Mouse (Mus musculus): ENCODE results near the gene AL732309.1. TPM values are rescaled to one million over a fixed set of nuclear protein-coding genes. Genes with fewer than 3 reads are reported as not detected.

The AL732309.1 gene
- polyA plus RNA-seq, 1 experiment from 2014 or later, result 9.4 TPM

GRCm38 (mm10) chr2:25236614-25237013, 10.0 kb downstream of the AL732309.1 start, which contains the start of gene Rnf224:
Gene Rnf224 (minus strand): TSS chr2:25236787.
- no peaks in the 10 kb centered on the region for H3K36me3 ChIP-seq
- 27% methylated on average over 8 of the region's 8 CpGs for WGBS
- peak within 1 kb of the TSS; percentile 55; the same call in 1 of the 2 replicates for H3K27ac ChIP-seq (replicated peaks)
- H3K27me3 ChIP-seq, result peaks cover 9% of the 10 kb centered on the region; the same call in 1 of the 2 replicates
- H3K4me1 ChIP-seq, result peaks cover 15% of the 10 kb centered on the region
- no peaks in the 10 kb centered on the region for H3K9me3 ChIP-seq (replicated peaks)
- H3K4me2 ChIP-seq (replicated peaks), result no peak within 1 kb of the TSS
- no peak within 1 kb of the TSS for H3K9ac ChIP-seq
- H3K4me3 ChIP-seq (replicated peaks), result no peak within 1 kb of the TSS
- ATAC-seq (ENCODE audit: insufficient number of reproducible peaks, low FRiP score, low TSS enrichment, low read depth), result no peak

GRCm38 (mm10) chr2:25234551-25235220, 12.0 kb downstream of the AL732309.1 start:
- H3K27me3 ChIP-seq, result peaks cover 11% of the 10 kb centered on the region; the same call in 1 of the 2 replicates
- no peak for ATAC-seq (ENCODE audit: insufficient number of reproducible peaks, low FRiP score, low TSS enrichment, low read depth)

GRCm38 (mm10) chr2:25234050-25234449, 12.6 kb downstream of the AL732309.1 start, which contains the start of gene Slc34a3:
Gene Slc34a3 (minus strand): TSS chr2:25234364.
- Histone ChIP-seq H3K9me3 (replicated peaks) (no peaks in the 10 kb centered on the region), H3K27me3 (peaks cover 11% of the 10 kb centered on the region; the same call in 1 of the 2 replicates), H3K4me1 (peaks cover under 1% of the 10 kb centered on the region), H3K4me2 (replicated peaks) (no peak within 1 kb of the TSS), H3K27ac (replicated peaks) (no peak within 1 kb of the TSS), H3K36me3 (no peaks in the 10 kb centered on the region), H3K4me3 (replicated peaks) (no peak within 1 kb of the TSS), H3K9ac (no peak within 1 kb of the TSS)
- ATAC-seq (ENCODE audit: insufficient number of reproducible peaks, low FRiP score, low TSS enrichment, low read depth), result no peak
- WGBS, result 84% methylated on average over 3 of the region's 3 CpGs

More at GRCm38 (mm10) chr2:25234551-25235220, 12.0 kb downstream of the AL732309.1 start:
- Histone ChIP-seq H3K4me1 (no peaks in the 10 kb centered on the region), H3K4me3 (replicated peaks) (no peak overlapping the region), H3K4me2 (replicated peaks) (no peak overlapping the region), H3K36me3 (no peaks in the 10 kb centered on the region), H3K9ac (no peak overlapping the region), H3K27ac (replicated peaks) (no peak overlapping the region), H3K9me3 (replicated peaks) (no peaks in the 10 kb centered on the region)
- 56% methylated on average over 5 of the region's 5 CpGs for WGBS

GRCm38 (mm10) chr2:25233421-25233820, 13.2 kb downstream of the AL732309.1 start:
- ATAC-seq (ENCODE audit: insufficient number of reproducible peaks, low FRiP score, low TSS enrichment, low read depth), result no peak
- no peak overlapping the region for H3K4me2 ChIP-seq (replicated peaks)
- H3K27ac ChIP-seq (replicated peaks), result no peak overlapping the region
- no peaks in the 10 kb centered on the region for H3K36me3 ChIP-seq
- no peak overlapping the region for H3K9ac ChIP-seq
- H3K9me3 ChIP-seq (replicated peaks), result no peaks in the 10 kb centered on the region
- WGBS, result 72% methylated on average over 4 of the region's 4 CpGs
- peaks cover 6% of the 10 kb centered on the region for H3K4me1 ChIP-seq
- no peak overlapping the region for H3K4me3 ChIP-seq (replicated peaks)
- H3K27me3 ChIP-seq, result peaks cover 11% of the 10 kb centered on the region; the same call in 1 of the 2 replicates

GRCm38 (mm10) chr2:25231038-25231437, 15.6 kb downstream of the AL732309.1 start:
- H3K36me3 ChIP-seq, result no peaks in the 10 kb centered on the region
- ATAC-seq (ENCODE audit: insufficient number of reproducible peaks, low FRiP score, low TSS enrichment, low read depth), result no peak
- peaks cover 11% of the 10 kb centered on the region for H3K4me1 ChIP-seq
- H3K9me3 ChIP-seq (replicated peaks), result no peaks in the 10 kb centered on the region
- no peak overlapping the region for H3K4me2 ChIP-seq (replicated peaks)
- H3K27ac ChIP-seq (replicated peaks), result no peak overlapping the region
- no peak overlapping the region for H3K9ac ChIP-seq
- H3K4me3 ChIP-seq (replicated peaks), result no peak overlapping the region
- H3K27me3 ChIP-seq, result peaks cover 11% of the 10 kb centered on the region; the same call in 1 of the 2 replicates
- 43% methylated on average over 12 of the region's 12 CpGs for WGBS

- H3K9me3 ChIP-seq (replicated peaks), result no peaks in the 10 kb centered on the region
- WGBS, result 77% methylated on average over 7 of the region's 7 CpGs
- no peak overlapping the region for H3K27ac ChIP-seq (replicated peaks)
- H3K36me3 ChIP-seq, result no peaks in the 10 kb centered on the region
- no peak overlapping the region for H3K4me3 ChIP-seq (replicated peaks)
- peaks cover 15% of the 10 kb centered on the region for H3K4me1 ChIP-seq
- H3K4me2 ChIP-seq (replicated peaks), result no peak overlapping the region
- no peak overlapping the region for H3K9ac ChIP-seq
- no peak for ATAC-seq (ENCODE audit: insufficient number of reproducible peaks, low FRiP score, low TSS enrichment, low read depth)
- peaks cover 11% of the 10 kb centered on the region; the same call in 1 of the 2 replicates for H3K27me3 ChIP-seq
Observed at GRCm38 (mm10) chr2:25230581-25230980, 16.1 kb downstream of the AL732309.1 start.

GRCm38 (mm10) chr2:25229582-25229981, 17.1 kb downstream of the AL732309.1 start:
- WGBS, result 77% methylated on average over 5 of the region's 5 CpGs
- Histone ChIP-seq H3K27me3 (peaks cover 11% of the 10 kb centered on the region; the same call in 1 of the 2 replicates), H3K4me2 (replicated peaks) (no peak overlapping the region), H3K9me3 (replicated peaks) (no peaks in the 10 kb centered on the region), H3K27ac (replicated peaks) (no peak overlapping the region), H3K36me3 (no peaks in the 10 kb centered on the region), H3K4me1 (peaks cover 19% of the 10 kb centered on the region), H3K9ac (no peak overlapping the region), H3K4me3 (replicated peaks) (no peak overlapping the region)
- no peak for ATAC-seq (ENCODE audit: insufficient number of reproducible peaks, low FRiP score, low TSS enrichment, low read depth)

GRCm38 (mm10) chr2:25228995-25229530, 17.6 kb downstream of the AL732309.1 start:
- H3K9me3 ChIP-seq (replicated peaks), result no peaks in the 10 kb centered on the region
- H3K4me3 ChIP-seq (replicated peaks), result no peak overlapping the region; the same call in 1 of the 2 replicates
- H3K27me3 ChIP-seq, result peaks cover 11% of the 10 kb centered on the region; the same call in 1 of the 2 replicates
- peak overlapping the region; percentile 46 for H3K4me2 ChIP-seq (replicated peaks)
- WGBS, result 70% methylated on average over 6 of the region's 6 CpGs
- no peak overlapping the region; the same call in 1 of the 2 replicates for H3K27ac ChIP-seq (replicated peaks)
- no peaks in the 10 kb centered on the region for H3K36me3 ChIP-seq
- no peak overlapping the region for H3K9ac ChIP-seq
- ATAC-seq (ENCODE audit: insufficient number of reproducible peaks, low FRiP score, low TSS enrichment, low read depth), result no peak
- H3K4me1 ChIP-seq, result peaks cover 19% of the 10 kb centered on the region

- Histone ChIP-seq H3K9ac (0 out of 2 replicates have a peak overlapping the region, but pooled peaks have one; percentile 21), H3K4me1 (peaks cover 22% of the 10 kb centered on the region), H3K27me3 (peaks cover 8% of the 10 kb centered on the region; the same call in 1 of the 2 replicates), H3K36me3 (no peaks in the 10 kb centered on the region), H3K9me3 (replicated peaks) (no peaks in the 10 kb centered on the region), H3K27ac (replicated peaks) (peak overlapping the region; percentile 78), H3K4me3 (replicated peaks) (peak overlapping the region; percentile 29), H3K4me2 (replicated peaks) (peak overlapping the region; percentile 46)
- WGBS, result 2% methylated on average over 7 of the region's 7 CpGs
- no peak for ATAC-seq (ENCODE audit: insufficient number of reproducible peaks, low FRiP score, low TSS enrichment, low read depth)
Observed at GRCm38 (mm10) chr2:25228431-25228889, 18.2 kb downstream of the AL732309.1 start.

GRCm38 (mm10) chr2:25227406-25227805, 19.3 kb downstream of the AL732309.1 start:
- H3K36me3 ChIP-seq, result no peaks in the 10 kb centered on the region
- H3K27me3 ChIP-seq, result peaks cover 8% of the 10 kb centered on the region; the same call in 1 of the 2 replicates
- H3K27ac ChIP-seq (replicated peaks), result no peak overlapping the region
- H3K4me2 ChIP-seq (replicated peaks), result no peak overlapping the region
- no peak for ATAC-seq (ENCODE audit: insufficient number of reproducible peaks, low FRiP score, low TSS enrichment, low read depth)
- H3K9me3 ChIP-seq (replicated peaks), result no peaks in the 10 kb centered on the region
- H3K4me3 ChIP-seq (replicated peaks), result no peak overlapping the region
- H3K9ac ChIP-seq, result no peak overlapping the region
- peaks cover 27% of the 10 kb centered on the region for H3K4me1 ChIP-seq
- over 99% methylated on average over 4 of the region's 4 CpGs for WGBS

- 0 out of 2 replicates have a peak, but pooled peaks cover 1% of the 10 kb centered on the region for H3K36me3 ChIP-seq
- H3K27ac ChIP-seq (replicated peaks), result no peak overlapping the region
- H3K4me3 ChIP-seq (replicated peaks), result no peak overlapping the region
- no peaks in the 10 kb centered on the region for H3K9me3 ChIP-seq (replicated peaks)
- peaks cover 27% of the 10 kb centered on the region for H3K4me1 ChIP-seq
- no peak for ATAC-seq (ENCODE audit: insufficient number of reproducible peaks, low FRiP score, low TSS enrichment, low read depth)
- WGBS, result 78% methylated on average over 5 of the region's 5 CpGs
- H3K27me3 ChIP-seq, result peaks cover 8% of the 10 kb centered on the region; the same call in 1 of the 2 replicates
- no peak overlapping the region for H3K4me2 ChIP-seq (replicated peaks)
- no peak overlapping the region for H3K9ac ChIP-seq
Observed at GRCm38 (mm10) chr2:25226864-25227263, 19.8 kb downstream of the AL732309.1 start.

Measured in embryonic facial prominence, embryonic 15.5 days (tissue).